Mouse (Mus musculus) kidney, adult 18-20 months (tissue): Measurements from ENCODE around the gene Dlx1.

Source experiments
- DNase-seq: peaks from one replicate; pipeline ENCODE4 v3.0.0; 2021

Gene Dlx1

GRCm38 (mm10) chr2:71547829-71548228 is 19.9 kb downstream of the Dlx1 start:
- peak; percentile 77 for DNase-seq

DNA sequence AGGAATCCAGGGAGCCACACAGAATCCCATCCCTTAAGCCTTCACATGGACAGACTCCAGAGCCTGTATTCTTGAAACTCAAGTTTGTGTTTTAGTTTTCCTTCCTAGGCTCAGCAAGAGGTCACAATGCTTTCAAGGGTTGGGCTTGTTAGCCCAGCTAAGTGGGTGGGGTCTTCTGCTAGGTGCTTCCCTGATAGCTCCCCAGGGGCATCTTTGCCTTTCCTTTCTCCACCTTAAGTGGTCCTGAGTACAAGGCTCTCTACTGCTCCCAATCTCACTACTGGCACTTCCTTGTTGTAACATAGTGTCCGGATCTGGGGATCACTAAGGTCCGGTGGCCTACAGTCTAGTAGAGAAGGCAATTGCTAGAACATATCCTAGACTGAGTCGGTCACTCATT is 22.4 kb downstream of the Dlx1 start:
- DNase-seq, result no peak

GRCm38 (mm10) chr2:71551704-71552103 is 23.8 kb downstream of the Dlx1 start:
- no peak for DNase-seq

DNA sequence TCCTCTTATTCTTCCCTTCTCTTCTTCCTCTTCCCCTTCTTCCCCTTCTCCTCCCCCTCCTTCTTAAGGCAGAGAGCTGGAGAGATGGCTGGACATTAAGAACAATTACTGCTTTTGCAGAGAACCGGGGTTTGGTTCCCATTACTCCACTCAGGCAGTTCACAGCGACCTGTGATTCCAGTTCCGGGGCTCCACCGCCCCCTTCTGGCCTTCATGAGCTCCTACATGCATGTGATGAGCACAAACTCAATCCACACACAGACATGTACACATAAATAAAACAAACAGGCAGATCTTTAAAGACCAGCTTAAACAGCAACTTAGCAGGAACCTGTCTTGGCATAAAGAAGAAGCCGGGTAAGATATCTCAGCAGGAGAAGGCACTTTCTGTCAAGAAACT is 28.2 kb downstream of the Dlx1 start:
- no peak for DNase-seq

DNA sequence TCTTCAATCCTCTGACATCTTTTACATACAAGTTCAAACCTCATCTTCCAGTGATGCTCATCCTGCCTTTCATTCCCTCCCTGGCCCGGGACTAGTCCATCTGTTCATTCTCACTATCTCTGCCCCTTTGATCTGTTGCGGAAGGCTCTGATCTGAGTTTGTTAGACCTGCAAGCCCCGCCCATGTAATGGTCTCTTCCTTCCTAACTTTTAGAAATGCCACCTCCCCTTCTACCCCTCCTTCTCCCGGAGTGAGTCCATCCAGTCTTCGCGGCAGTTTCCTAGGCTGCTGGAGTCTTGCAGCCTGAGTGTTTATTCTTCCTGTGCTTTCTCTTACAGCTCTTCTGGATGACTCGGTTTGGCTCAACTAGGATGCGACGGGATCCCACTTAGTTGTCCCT is 38.6 kb downstream of the Dlx1 start:
- DNase-seq, result no peak

GRCm38 (mm10) chr2:71573736-71574135 is 45.8 kb downstream of the Dlx1 start:
- DNase-seq, result no peak

- DNase-seq, result no peak
These were observed 49.1 kb downstream of the Dlx1 start for GRCm38 (mm10) chr2:71577059-71577458.

DNA sequence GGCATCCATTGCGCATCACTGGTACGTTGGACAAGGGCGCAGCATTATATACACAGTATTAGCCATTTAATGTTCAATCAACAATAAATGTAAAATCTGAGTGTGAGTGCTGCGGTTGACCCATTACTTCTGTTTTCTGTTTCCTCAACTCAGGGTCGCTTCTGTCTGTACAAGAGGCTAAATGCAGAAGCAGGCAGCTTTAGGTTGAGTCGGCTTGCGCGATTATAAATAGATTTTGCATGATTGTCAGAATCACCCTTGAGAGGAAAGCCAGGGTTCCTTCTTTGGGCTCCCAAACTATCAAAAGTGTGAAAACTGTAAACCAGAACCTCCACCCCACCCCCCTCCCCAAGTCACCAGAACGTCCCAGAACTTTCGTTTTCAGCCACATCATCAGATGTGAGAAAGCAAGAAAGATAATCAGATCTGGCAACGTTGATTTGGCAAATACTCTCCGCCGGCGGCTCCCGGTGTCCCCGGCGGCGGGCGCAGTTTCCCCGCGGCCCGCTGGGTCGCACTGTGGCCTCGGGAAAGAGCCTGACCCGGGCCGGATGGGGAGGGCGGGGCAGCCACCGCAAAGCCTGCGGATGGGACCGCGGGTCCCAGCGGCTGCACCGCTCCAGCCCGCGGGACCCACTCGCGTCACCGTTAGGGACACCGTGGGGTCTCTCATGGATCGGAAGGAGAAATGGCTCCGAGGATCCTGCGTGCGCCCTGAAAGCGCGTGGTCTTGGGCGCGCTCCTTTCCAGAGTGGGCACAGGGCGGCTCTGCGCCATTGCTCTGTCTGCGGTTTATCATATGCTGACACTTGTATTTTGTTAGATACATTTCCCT is 52.9 kb downstream of the Dlx1 start:
- peak; percentile 61 for DNase-seq

DNA sequence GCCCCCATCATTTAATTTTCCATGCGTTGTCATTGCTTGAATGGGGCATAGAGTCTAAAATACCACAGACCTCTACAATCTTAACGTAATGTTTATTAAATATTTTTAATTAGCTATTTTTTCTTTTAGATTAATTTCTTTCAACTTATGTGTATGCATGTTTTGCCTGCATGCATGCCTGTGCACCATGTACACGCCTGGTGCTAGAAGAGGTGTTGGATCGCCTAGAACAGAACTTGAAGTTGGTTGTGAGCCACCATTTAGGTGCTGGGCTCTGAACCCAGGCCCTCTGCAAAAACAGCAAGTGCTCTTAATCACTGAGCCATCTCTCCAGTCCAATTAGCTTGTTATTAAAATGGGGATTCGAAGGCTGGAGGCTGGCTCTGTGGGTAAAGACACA is 53.6 kb downstream of the Dlx1 start:
- DNase-seq, result no peak
